Mouse (Mus musculus) thymus, adult 2 months (tissue): ENCODE results near the gene Olfr1377.

ENCODE experiments used
- CTCF ChIP-seq: fragments of 200-500 bp; IDR thresholded peaks from 2 replicates; pipeline ENCODE4 v1.5.1; 2012; ENCODE audit warnings: mild to moderate bottlenecking, control low read depth, low read length, moderate library complexity, borderline replicate concordance; ENCODE audit not compliant: control insufficient read depth, poor library complexity, insufficient read depth; ENCODE audit errors: extremely low read depth
- POLR2A ChIP-seq: fragments of 200-500 bp; IDR thresholded peaks from 2 replicates; pipeline ENCODE4 v1.6.1; 2012; ENCODE audit warnings: mild to moderate bottlenecking, low read length, control low read depth, moderate library complexity; ENCODE audit not compliant: control insufficient read depth, poor library complexity, insufficient read depth; ENCODE audit errors: extremely low read depth

DNA sequence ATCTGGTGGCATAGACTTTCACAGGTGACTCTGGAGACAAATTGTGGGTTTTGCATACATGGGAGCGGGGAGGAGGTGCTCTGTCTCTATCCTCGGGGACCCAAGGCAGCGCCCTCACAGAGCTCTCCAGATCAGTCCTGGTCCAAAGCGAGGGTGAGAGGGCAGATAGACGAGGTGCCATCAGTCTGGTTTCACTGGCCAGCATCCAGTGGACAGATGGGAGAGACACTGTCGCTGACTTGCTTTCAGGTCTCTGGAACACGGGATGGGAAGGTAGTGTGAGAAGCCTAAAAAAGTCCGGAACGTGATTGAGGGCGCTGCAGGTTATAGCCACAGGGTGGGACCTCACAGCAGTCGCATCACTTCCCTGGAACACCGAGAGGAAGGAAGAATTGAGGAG is 39.4 kb upstream of the Olfr1377 start:
- TF ChIP-seq CTCF: no peak
- no peak for TF ChIP-seq POLR2A
